Mouse (Mus musculus) testis, adult 2 months (tissue): ENCODE measurements around the gene Acan. TPM values are rescaled to one million over a fixed set of nuclear protein-coding genes. Genes with fewer than 3 reads are reported as not detected.

ENCODE experiments used
- H3K27ac ChIP-seq: fragments of 200-500 bp; 2 replicates; pipeline ENCODE4 v1.5.1; 2012; ENCODE audit warnings: low read depth, low read length; ENCODE audit not compliant: control insufficient read depth, insufficient read depth
- H3K27me3 ChIP-seq: fragments of 200-500 bp; 2 replicates; pipeline ENCODE4 v1.6.1; 2012; ENCODE audit warnings: mild to moderate bottlenecking, low read length, moderate library complexity; ENCODE audit not compliant: control insufficient read depth, insufficient read depth
- H3K36me3 ChIP-seq: fragments of 200-500 bp; 2 replicates; pipeline ENCODE4 v1.6.1; 2012; ENCODE audit warnings: mild to moderate bottlenecking, low read length; ENCODE audit not compliant: control insufficient read depth, insufficient read depth
- H3K4me1 ChIP-seq: fragments of 200-500 bp; 2 replicates; pipeline ENCODE4 v1.6.1; 2012; ENCODE audit warnings: low read length; ENCODE audit not compliant: control insufficient read depth, insufficient read depth
- H3K4me3 ChIP-seq: fragments of 200-500 bp; 2 replicates; pipeline ENCODE4 v1.5.1; 2012; ENCODE audit warnings: low read depth, mild to moderate bottlenecking, low read length, moderate library complexity, mixed read lengths; ENCODE audit not compliant: control insufficient read depth
- CTCF ChIP-seq: fragments of 200-500 bp; IDR thresholded peaks from 2 replicates; pipeline ENCODE4 v1.5.1; 2012; ENCODE audit warnings: low read depth, mild to moderate bottlenecking, inconsistent platforms, low read length, moderate library complexity; ENCODE audit not compliant: control insufficient read depth, insufficient read depth, insufficient replicate concordance
- POLR2A ChIP-seq: fragments of 200-500 bp; IDR thresholded peaks from 2 replicates; pipeline ENCODE4 v1.6.1; 2012; ENCODE audit warnings: low read depth, mild to moderate bottlenecking, inconsistent platforms, low read length, moderate library complexity; ENCODE audit not compliant: control insufficient read depth
- polyA plus RNA-seq: library from polyadenylated mRNA; depleted of rRNA; stranded (reverse); fragments of >200 nt; gene quantifications from 2 replicates; pipeline ENCODE4 v1.2.3, GENCODE M21; 2012; rRNA removed

Gene Acan
- 0.22 and 0.34 TPM in 2 replicates for polyA plus RNA-seq

DNA sequence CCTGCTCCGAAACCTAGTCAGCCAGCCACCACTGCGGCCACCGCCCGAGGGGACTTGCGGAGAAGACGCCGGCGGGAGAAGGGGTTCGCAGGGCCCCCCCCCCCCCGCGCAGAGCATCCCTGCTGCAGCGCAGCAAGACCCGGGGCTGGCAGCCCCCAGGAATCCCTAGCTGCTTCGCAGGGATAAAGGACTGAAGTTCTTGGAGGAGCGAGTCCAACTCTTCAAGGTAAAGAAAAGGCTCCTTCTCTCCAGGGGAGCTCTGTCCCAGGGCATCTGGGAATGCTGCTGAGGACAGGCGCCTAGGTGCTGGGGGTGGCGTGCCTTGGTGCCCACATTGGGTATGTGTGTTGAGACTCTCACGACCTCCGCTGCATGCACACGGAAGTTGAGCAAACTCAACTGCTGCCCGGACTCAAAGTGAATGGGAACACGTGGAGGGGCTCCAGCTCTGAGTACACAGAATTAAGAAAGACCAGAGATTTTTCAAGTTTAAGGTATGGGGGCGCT lies at the start of gene Acan:
Acan (plus strand) TSS at position 101 of the 507 bp plus-strand sequence.
- peak within 1 kb of the TSS; percentile 56 for H3K4me3 ChIP-seq
- H3K36me3 ChIP-seq, result no peaks in the 10 kb centered on the region
- H3K27ac ChIP-seq, result no peak within 1 kb of the TSS
- peaks cover 6% of the 10 kb centered on the region for H3K4me1 ChIP-seq
- H3K27me3 ChIP-seq, result no peaks in the 10 kb centered on the region
- TF ChIP-seq POLR2A (no peak), CTCF (no peak)

- Histone ChIP-seq H3K27ac (no peak overlapping the region), H3K4me3 (no peak overlapping the region), H3K36me3 (no peaks in the 10 kb centered on the region), H3K4me1 (no peaks in the 10 kb centered on the region), H3K27me3 (no peaks in the 10 kb centered on the region)
- TF ChIP-seq POLR2A, result no peak
- TF ChIP-seq CTCF, result no peak
These were observed 31.9 kb upstream of the Acan start for GRCm38 (mm10) chr7:79021293-79021905.

DNA sequence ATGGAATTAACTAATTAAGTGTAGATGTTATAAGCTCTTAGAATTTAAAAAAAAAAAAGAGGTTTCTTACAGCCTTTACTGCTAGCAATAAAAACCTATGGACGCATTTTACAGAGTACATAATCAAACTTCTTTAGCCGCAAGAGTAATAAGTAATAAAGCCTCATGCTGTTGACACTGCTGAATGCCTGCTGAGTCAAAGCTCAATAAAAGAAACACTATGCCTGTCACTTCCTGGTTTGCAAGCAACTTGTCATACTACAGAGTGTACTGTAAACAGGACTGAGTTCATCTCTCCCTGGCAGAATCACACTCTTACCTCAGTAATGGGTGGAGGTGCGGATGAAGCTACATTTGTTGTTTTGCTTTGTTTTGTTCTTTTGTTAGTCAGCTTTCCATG lies 24.1 kb upstream of the Acan start:
- Histone ChIP-seq H3K4me3 (no peak overlapping the region), H3K27me3 (no peaks in the 10 kb centered on the region), H3K4me1 (no peaks in the 10 kb centered on the region), H3K27ac (no peak overlapping the region), H3K36me3 (no peaks in the 10 kb centered on the region)
- TF ChIP-seq CTCF (no peak), POLR2A (no peak)

GRCm38 (mm10) chr7:79033745-79034144 lies 19.5 kb upstream of the Acan start:
- H3K27ac ChIP-seq, result no peak overlapping the region

DNA sequence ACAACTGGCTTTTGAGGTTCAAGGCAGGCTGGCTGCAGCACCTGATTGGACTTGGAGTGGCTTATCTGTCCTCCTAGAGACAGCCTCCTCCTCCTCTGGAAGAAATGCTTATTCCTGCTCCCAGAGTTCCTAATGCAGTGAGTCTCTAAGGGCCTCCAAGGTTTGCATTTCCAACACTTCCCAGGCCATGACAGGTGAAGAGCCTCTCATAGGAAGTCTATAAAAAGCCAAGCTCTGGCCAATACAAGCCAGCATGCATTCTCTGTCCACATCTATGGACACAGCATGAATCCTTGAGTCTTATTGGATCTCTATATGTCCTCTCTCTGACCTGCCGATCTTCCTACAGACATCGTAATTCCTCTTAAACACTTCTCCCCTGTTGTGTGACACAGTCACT lies 18.8 kb upstream of the Acan start:
- Histone ChIP-seq H3K4me3 (no peak overlapping the region), H3K36me3 (no peaks in the 10 kb centered on the region), H3K27ac (no peak overlapping the region), H3K4me1 (no peaks in the 10 kb centered on the region), H3K27me3 (no peaks in the 10 kb centered on the region)
- TF ChIP-seq CTCF (no peak), POLR2A (no peak)

More at GRCm38 (mm10) chr7:79033745-79034144, 19.5 kb upstream of the Acan start:
- no peaks in the 10 kb centered on the region for H3K27me3 ChIP-seq
- no peak for TF ChIP-seq CTCF
- TF ChIP-seq POLR2A, result no peak
- no peaks in the 10 kb centered on the region for H3K4me1 ChIP-seq
- H3K36me3 ChIP-seq, result no peaks in the 10 kb centered on the region
- no peak overlapping the region for H3K4me3 ChIP-seq

DNA sequence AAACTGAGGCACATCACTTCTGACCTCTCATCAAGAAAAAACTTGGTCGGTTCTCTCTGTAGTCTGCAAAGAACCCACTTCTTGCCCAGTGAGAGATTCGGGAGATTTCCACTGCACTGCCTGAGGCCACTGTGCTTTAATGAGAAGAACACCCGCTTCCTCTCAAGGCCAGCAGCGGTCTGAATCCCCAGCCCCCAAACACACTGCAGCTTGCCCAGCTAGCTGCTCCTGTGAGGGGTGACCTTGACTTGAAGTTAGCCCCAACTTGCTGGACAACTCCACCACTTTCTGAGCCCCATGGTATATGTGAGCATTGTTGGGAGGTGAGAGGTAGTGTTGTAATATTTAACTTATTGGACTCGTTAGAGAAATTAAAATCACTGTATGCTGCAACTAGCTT lies 1.2 kb upstream of the Acan start:
- H3K27me3 ChIP-seq, result no peaks in the 10 kb centered on the region
- no peaks in the 10 kb centered on the region for H3K36me3 ChIP-seq
- peaks cover 6% of the 10 kb centered on the region for H3K4me1 ChIP-seq
- H3K4me3 ChIP-seq, result no peak overlapping the region
- no peak overlapping the region for H3K27ac ChIP-seq
- TF ChIP-seq POLR2A (no peak), CTCF (no peak)

GRCm38 (mm10) chr7:79052521-79053382 lies 531 bp upstream of the Acan start:
- H3K27ac ChIP-seq, result no peak overlapping the region

More at GRCm38 (mm10) chr7:79052521-79053382, 531 bp upstream of the Acan start:
- Histone ChIP-seq H3K4me3 (peak overlapping the region; percentile 56), H3K4me1 (peaks cover 6% of the 10 kb centered on the region), H3K36me3 (no peaks in the 10 kb centered on the region), H3K27me3 (no peaks in the 10 kb centered on the region)
- TF ChIP-seq CTCF, result no peak
- no peak for TF ChIP-seq POLR2A
